Mouse (Mus musculus) ES-E14 (cell line): ENCODE data around the gene Cdk17. TPM values are rescaled to one million over a fixed set of nuclear protein-coding genes. Genes with fewer than 3 reads are reported as not detected.

Experiments
- DNase-seq: peaks from one replicate; pipeline ENCODE4 v3.0.0-alpha.2; 2013; ENCODE audit warnings: low read depth, low spot score
- H3K27ac ChIP-seq: 2 replicates; pipeline ENCODE4 v1.5.1; 2012; ENCODE audit warnings: low read depth, mild to moderate bottlenecking, low read length, moderate library complexity, mixed read lengths; ENCODE audit not compliant: poor library complexity, insufficient read depth, severe bottlenecking
- H3K36me3 ChIP-seq: 2 replicates; pipeline ENCODE4 v1.6.1; 2012; ENCODE audit warnings: mild to moderate bottlenecking, low read length, moderate library complexity, mixed read lengths; ENCODE audit not compliant: control insufficient read depth, poor library complexity, insufficient read depth, severe bottlenecking
- H3K4me1 ChIP-seq, 2 experiments: fragments of 150-350 bp in 1 of 2; sonication (generic) in 1 of 2; 2 replicates each; pipeline ENCODE4 v1.6.1; 2012; ENCODE audit warnings: low read length in 2 of 2, mild to moderate bottlenecking in 1 of 2, mixed read lengths in 1 of 2; ENCODE audit not compliant: control insufficient read depth in 2 of 2, insufficient read depth in 2 of 2, poor library complexity in 1 of 2
- H3K4me3 ChIP-seq, 2 experiments: fragments of 150-350 bp in 1 of 2; sonication (generic) in 1 of 2; 2 replicates each; pipeline ENCODE4 v1.5.1; 2012; ENCODE audit warnings: low read length in 2 of 2, low read depth in 1 of 2, mild to moderate bottlenecking in 1 of 2, mixed read lengths in 1 of 2; ENCODE audit not compliant: insufficient read depth in 1 of 2, poor library complexity in 1 of 2, severe bottlenecking in 1 of 2
- H3K9ac ChIP-seq: 2 replicates; pipeline ENCODE4 v1.6.1; 2012; ENCODE audit warnings: low read depth, mild to moderate bottlenecking, low read length, mixed read lengths; ENCODE audit not compliant: poor library complexity, insufficient read depth, severe bottlenecking
- H3K9me3 ChIP-seq: fragments of 150-350 bp; sonication (generic); 2 replicates; pipeline ENCODE4 v1.6.1; 2012; ENCODE audit warnings: low read depth, mild to moderate bottlenecking, low read length; ENCODE audit not compliant: control insufficient read depth, insufficient read depth
- CHD2 ChIP-seq: IDR thresholded peaks from 2 replicates; pipeline ENCODE4 v1.6.1; 2014; ENCODE audit warnings: mild to moderate bottlenecking, low read depth, low read length, inconsistent platforms
- HCFC1 ChIP-seq: IDR thresholded peaks from 2 replicates; pipeline ENCODE4 v1.6.1; 2012; ENCODE audit warnings: low read length, inconsistent platforms, borderline replicate concordance; ENCODE audit not compliant: insufficient read depth
- MAFK ChIP-seq: IDR thresholded peaks from 2 replicates; pipeline ENCODE4 v1.6.1; 2014; ENCODE audit warnings: mild to moderate bottlenecking, low read depth, low read length, inconsistent platforms; ENCODE audit not compliant: insufficient read depth
- ZC3H11A ChIP-seq: IDR thresholded peaks from 2 replicates; pipeline ENCODE4 v1.6.1; 2012; ENCODE audit warnings: low read depth, mild to moderate bottlenecking, inconsistent platforms, low read length, borderline replicate concordance
- ZNF384 ChIP-seq: IDR thresholded peaks from 2 replicates; pipeline ENCODE4 v1.6.1; 2012; ENCODE audit warnings: low read depth, low read length, inconsistent platforms
- in situ Hi-C, 2 experiments: fragments of 600-800 bp; cut with MboI; formaldehyde crosslinking; loops; one replicate each; pipeline ENCODE4 v1.15.1; 2025; ENCODE audit warnings: low sequenced_read_pairs in 2 of 2, inconsistent platforms in 1 of 2; ENCODE audit not compliant: unreplicated experiment in 2 of 2
- total RNA-seq: library from RNA; depleted of rRNA; stranded (reverse); fragments of 300-350 nt; gene quantifications from 2 replicates; pipeline ENCODE4 v1.2.3, GENCODE M21; 2012

Gene Cdk17
- total RNA-seq, 1 experiment: 28.0 TPM

GRCm38 (mm10) chr10:93291352-93291751, 130.7 kb downstream of the Cdk17 start:
- H3K27ac ChIP-seq: no peak overlapping the region
- TF ChIP-seq ZC3H11A (0 out of 2 replicates have a peak, but pooled peaks have one; percentile 37), ZNF384 (no peak)
- in situ Hi-C loops: loop anchor here in 1 of 2 experiments (5.0 kb wide), 1 partner anchor 131 kb away; no protein-coding TSS in a partner anchor
- H3K9me3 ChIP-seq: no peaks in the 10 kb centered on the region
- no peak for DNase-seq
- H3K9ac ChIP-seq: no peak overlapping the region
- H3K4me3 ChIP-seq: no peak overlapping the region
- H3K4me1 ChIP-seq: peaks cover 2 to 9% of the 10 kb centered on the region in 2 experiments; a peak in 3 of 4 replicates
- no peaks in the 10 kb centered on the region for H3K36me3 ChIP-seq

- H3K9me3 ChIP-seq: no peaks in the 10 kb centered on the region
- H3K9ac ChIP-seq: no peak overlapping the region
- no peaks in the 10 kb centered on the region for H3K36me3 ChIP-seq
- peaks cover 4 to 10% of the 10 kb centered on the region in 2 experiments; a peak in 3 of 4 replicates for H3K4me1 ChIP-seq
- peak; percentile 88 for DNase-seq
- no peak overlapping the region for H3K27ac ChIP-seq
- TF ChIP-seq ZNF384 (no peak), ZC3H11A (peak; percentile 76; the same call in 1 of the 2 replicates)
- in situ Hi-C loops: loop anchor here in 1 of 2 experiments (5.0 kb wide), 1 partner anchor 130 kb away; no protein-coding TSS in a partner anchor
- H3K4me3 ChIP-seq: no peak overlapping the region
Observed at GRCm38 (mm10) chr10:93291843-93292242, 131.2 kb downstream of the Cdk17 start.

- in situ Hi-C loops: loop anchor here in 1 of 2 experiments (5.0 kb wide), 1 partner anchor 129 kb away; no protein-coding TSS in a partner anchor
- Histone ChIP-seq H3K9me3 (no peaks in the 10 kb centered on the region), H3K4me1 (peaks cover 8 to 18% of the 10 kb centered on the region in 2 experiments; a peak in 3 of 4 replicates), H3K9ac (no peak overlapping the region), H3K36me3 (no peaks in the 10 kb centered on the region), H3K27ac (no peak overlapping the region), H3K4me3 (no peak overlapping the region)
- TF ChIP-seq MAFK (no peak), HCFC1 (no peak), CHD2 (no peak), ZC3H11A (no peak), ZNF384 (no peak)
- DNase-seq: no peak
Observed at GRCm38 (mm10) chr10:93293621-93294020, 132.9 kb downstream of the Cdk17 start.

GRCm38 (mm10) chr10:93294547-93295219, 134.0 kb downstream of the Cdk17 start:
- DNase-seq: no peak
- TF ChIP-seq HCFC1: no peak
- no peak for TF ChIP-seq ZNF384
- no peak for TF ChIP-seq ZC3H11A
- no peak for TF ChIP-seq CHD2
- no peak for TF ChIP-seq MAFK
- peak overlapping the region; percentile 8; the same call in 1 of the 2 replicates for H3K9ac ChIP-seq
- in situ Hi-C loops: loop anchor here in 1 of 2 experiments (5.0 kb wide), 2 partner anchors 73 to 128 kb away; no protein-coding TSS in a partner anchor
- peak overlapping the region; percentile 50; the same call in 1 of the 2 replicates for H3K27ac ChIP-seq
- H3K4me3 ChIP-seq: no peak overlapping the region
- peaks cover 8 to 18% of the 10 kb centered on the region in 2 experiments; a peak in 3 of 4 replicates for H3K4me1 ChIP-seq
- no peaks in the 10 kb centered on the region for H3K9me3 ChIP-seq
- H3K36me3 ChIP-seq: no peaks in the 10 kb centered on the region
